Mouse (Mus musculus) kidney, embryonic 14.5 days (tissue): ENCODE measurements around the gene Ptprj. TPM values are rescaled to one million over a fixed set of nuclear protein-coding genes. Genes with fewer than 3 reads are reported as not detected.
"Not testable (repeated sequence)": the region's sequence is repeated elsewhere in the genome, so short reads cannot be mapped to it uniquely, and the experiment has no call there.

Experiments
- ATAC-seq: fragments of 200-750 bp; cut with Nextera tagmentation; 2 replicates; pipeline ENCODE4 v1.8.0; 2017; ENCODE audit warnings: moderate number of reproducible peaks, mild to moderate bottlenecking, moderate TSS enrichment, moderate library complexity; ENCODE audit not compliant: low FRiP score, low TSS enrichment
- H3K27ac ChIP-seq: fragments of 300-500 bp; sonication (generic); 2 replicates; pipeline ENCODE4 v1.5.1; 2014; ENCODE audit warnings: low read depth, mild to moderate bottlenecking, low read length, moderate library complexity, mixed read lengths
- H3K27me3 ChIP-seq: fragments of 300-500 bp; sonication (generic); 2 replicates; pipeline ENCODE4 v1.6.1; 2014; ENCODE audit warnings: mild to moderate bottlenecking, low read length; ENCODE audit not compliant: control insufficient read depth, insufficient read depth
- H3K36me3 ChIP-seq: fragments of 300-500 bp; sonication (generic); 2 replicates; pipeline ENCODE4 v1.6.1; 2014; ENCODE audit warnings: low read length, mixed read lengths; ENCODE audit not compliant: control insufficient read depth, insufficient read depth
- H3K4me1 ChIP-seq: fragments of 300-500 bp; sonication (generic); 2 replicates; pipeline ENCODE4 v1.6.1; 2014; ENCODE audit warnings: low read length, mixed read lengths; ENCODE audit not compliant: control insufficient read depth, insufficient read depth
- H3K4me2 ChIP-seq: fragments of 300-500 bp; sonication (generic); replicated peaks from 2 replicates; pipeline ENCODE4 v1.6.1; 2014; ENCODE audit warnings: low read depth, mild to moderate bottlenecking, low read length
- H3K4me3 ChIP-seq: fragments of 300-500 bp; sonication (generic); 2 replicates; pipeline ENCODE4 v1.5.1; 2014; ENCODE audit warnings: mild to moderate bottlenecking, low read length
- H3K9ac ChIP-seq: fragments of 300-500 bp; sonication (generic); 2 replicates; pipeline ENCODE4 v1.6.1; 2014; ENCODE audit warnings: low read depth, mild to moderate bottlenecking, low read length, moderate library complexity
- H3K9me3 ChIP-seq: fragments of 300-500 bp; sonication (generic); 2 replicates; pipeline ENCODE4 v1.6.1; 2016; ENCODE audit warnings: low read length; ENCODE audit not compliant: control insufficient read depth
- WGBS: fragments of 180-500 bp; shearing (Covaris S2); extraction: QIAGEN DNeasy Blood & Tissue Kit; methylation state at CpG from one replicate; pipeline ENCODE4 v1.1.7; 2014; 5-methylcytosine and 5-hydroxymethylcytosine counted together
- polyA plus RNA-seq: library from polyadenylated mRNA; unstranded; fragments of >200 nt; fragmentation: Nextera tagmentation; extraction: Ambion mirVana; gene quantifications from 2 replicates; pipeline ENCODE4 v1.2.1, GENCODE M21; 2014

The Ptprj gene
- polyA plus RNA-seq, 1 experiment from 2014 or later: 10.8 TPM

GRCm38 (mm10) chr2:90463735-90464134 is 116.7 kb downstream of the Ptprj start:
- H3K4me1 ChIP-seq: no peaks in the 10 kb centered on the region
- no peak overlapping the region for H3K27ac ChIP-seq
- no peak overlapping the region for H3K9ac ChIP-seq
- H3K4me2 ChIP-seq: no peak overlapping the region
- H3K9me3 ChIP-seq: no peaks in the 10 kb centered on the region
- no peaks in the 10 kb centered on the region for H3K27me3 ChIP-seq
- no peak for ATAC-seq
- H3K4me3 ChIP-seq: no peak overlapping the region
- 96% methylated on average over 5 of the region's 5 CpGs for WGBS
- peaks cover 23% of the 10 kb centered on the region; the same call in 1 of the 2 replicates for H3K36me3 ChIP-seq

DNA sequence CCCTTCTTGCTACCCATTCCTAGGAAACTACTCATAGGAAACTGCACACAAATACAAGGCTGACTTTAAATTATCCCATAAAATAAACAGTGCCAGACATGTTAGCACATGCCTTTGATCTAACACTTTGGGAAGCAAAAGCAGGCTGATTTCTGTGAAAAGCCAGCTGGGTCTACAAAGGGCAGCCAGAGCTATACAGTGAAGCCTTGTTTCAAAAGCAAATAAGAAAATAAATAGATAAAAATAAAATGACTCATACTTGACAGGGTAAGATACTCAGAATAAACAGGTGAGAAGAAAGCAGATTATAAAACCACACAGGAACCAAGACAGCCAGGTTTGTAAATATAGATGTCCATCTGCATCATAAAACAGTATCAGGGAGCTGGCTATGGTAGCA is 118.2 kb downstream of the Ptprj start:
- Histone ChIP-seq H3K9ac (no peak overlapping the region), H3K4me2 (no peak overlapping the region), H3K9me3 (no peaks in the 10 kb centered on the region), H3K36me3 (peaks cover 33% of the 10 kb centered on the region; the same call in 1 of the 2 replicates), H3K27ac (no peak overlapping the region), H3K4me3 (no peak overlapping the region), H3K4me1 (no peaks in the 10 kb centered on the region), H3K27me3 (no peaks in the 10 kb centered on the region)
- no peak for ATAC-seq

GRCm38 (mm10) chr2:90457946-90458345 is 122.5 kb downstream of the Ptprj start:
- Histone ChIP-seq H3K4me2 (no peak overlapping the region), H3K36me3 (peaks cover 37% of the 10 kb centered on the region; the same call in 1 of the 2 replicates), H3K9ac (no peak overlapping the region), H3K27ac (no peak overlapping the region), H3K9me3 (no peaks in the 10 kb centered on the region), H3K4me3 (no peak overlapping the region), H3K4me1 (no peaks in the 10 kb centered on the region), H3K27me3 (no peaks in the 10 kb centered on the region)
- ATAC-seq: no peak
- WGBS: 91% methylated on average over 12 of the region's 12 CpGs

GRCm38 (mm10) chr2:90452380-90452779 is 128.1 kb downstream of the Ptprj start:
- no peaks in the 10 kb centered on the region for H3K4me1 ChIP-seq
- H3K27me3 ChIP-seq: no peaks in the 10 kb centered on the region
- ATAC-seq: no peak
- 68% methylated on average over 3 of the region's 3 CpGs for WGBS
- no peak overlapping the region for H3K9ac ChIP-seq
- no peaks in the 10 kb centered on the region for H3K9me3 ChIP-seq
- no peak overlapping the region for H3K4me2 ChIP-seq
- peaks cover 14% of the 10 kb centered on the region; the same call in 1 of the 2 replicates for H3K36me3 ChIP-seq
- H3K27ac ChIP-seq: no peak overlapping the region
- no peak overlapping the region for H3K4me3 ChIP-seq

DNA sequence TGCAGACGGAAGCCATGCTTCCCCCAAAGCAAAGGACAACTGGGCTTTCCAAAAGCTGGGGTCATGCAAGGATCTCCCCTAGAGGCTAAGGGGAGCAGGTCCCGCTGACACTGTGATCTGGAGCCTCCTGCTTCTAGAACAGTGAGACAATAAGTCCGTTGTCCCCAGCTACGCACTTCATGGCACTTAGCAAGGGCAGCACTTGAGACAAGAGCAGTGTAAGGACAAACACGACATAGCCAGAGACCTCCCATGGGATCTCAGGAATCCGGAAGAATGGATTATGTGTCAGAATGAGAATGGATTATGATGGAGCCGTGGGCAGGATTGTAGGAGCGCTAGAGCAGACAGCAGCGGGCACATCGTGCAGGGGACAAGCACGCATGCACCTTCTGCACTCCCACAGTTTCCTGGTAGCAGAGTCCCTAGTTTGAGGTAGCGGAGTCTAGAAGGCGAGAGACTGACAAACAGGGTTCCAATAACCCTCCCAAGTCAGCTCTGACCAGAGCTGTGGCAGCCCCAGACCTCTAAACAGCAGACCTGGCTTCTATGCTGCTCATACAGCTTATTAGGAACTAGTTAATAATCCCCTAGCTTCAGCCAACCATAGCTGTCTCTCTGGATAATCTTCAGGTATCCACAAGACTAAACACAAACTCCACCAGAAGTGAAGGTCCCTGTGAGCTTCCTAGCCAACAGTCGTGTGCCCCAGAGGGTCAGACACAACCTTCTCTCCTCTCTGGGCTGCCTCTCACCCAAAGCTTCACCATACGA is 131.3 kb downstream of the Ptprj start:
- H3K4me2 ChIP-seq: no peak overlapping the region
- H3K9ac ChIP-seq: no peak overlapping the region
- no peak overlapping the region for H3K27ac ChIP-seq
- peak; percentile 68; the same call in 1 of the 2 replicates for ATAC-seq
- H3K4me1 ChIP-seq: no peaks in the 10 kb centered on the region
- WGBS: 83% methylated on average over 15 of the region's 15 CpGs
- no peak overlapping the region for H3K4me3 ChIP-seq
- peaks cover 3% of the 10 kb centered on the region; the same call in 1 of the 2 replicates for H3K36me3 ChIP-seq
- H3K9me3 ChIP-seq: no peaks in the 10 kb centered on the region
- no peaks in the 10 kb centered on the region for H3K27me3 ChIP-seq

DNA sequence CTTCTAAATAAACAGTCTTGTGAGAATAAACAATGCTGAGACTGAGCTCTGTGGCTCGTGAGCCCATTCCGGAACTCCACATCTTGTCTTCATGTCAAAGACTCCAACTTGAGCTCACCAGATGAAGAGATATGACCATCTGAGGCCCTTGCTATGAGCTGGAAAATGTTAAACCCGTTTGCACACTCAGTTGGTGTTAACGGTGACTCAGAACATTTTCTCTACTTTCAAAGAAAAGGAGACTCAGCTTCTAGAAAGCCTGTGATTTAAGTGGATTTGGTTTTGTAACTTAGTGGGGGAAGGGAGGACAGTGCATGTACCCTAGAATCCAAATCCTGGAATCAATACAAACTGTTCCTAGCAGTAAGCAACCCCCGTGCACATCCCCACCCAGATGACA is 136.6 kb downstream of the Ptprj start:
- WGBS: 77% methylated on average over 5 of the region's 5 CpGs
- Histone ChIP-seq H3K9me3 (no peaks in the 10 kb centered on the region), H3K27me3 (no peaks in the 10 kb centered on the region), H3K4me3 (no peak overlapping the region), H3K4me1 (no peaks in the 10 kb centered on the region), H3K4me2 (no peak overlapping the region), H3K9ac (no peak overlapping the region), H3K36me3 (no peaks in the 10 kb centered on the region; the same call in 1 of the 2 replicates), H3K27ac (no peak overlapping the region)
- ATAC-seq: no peak

DNA sequence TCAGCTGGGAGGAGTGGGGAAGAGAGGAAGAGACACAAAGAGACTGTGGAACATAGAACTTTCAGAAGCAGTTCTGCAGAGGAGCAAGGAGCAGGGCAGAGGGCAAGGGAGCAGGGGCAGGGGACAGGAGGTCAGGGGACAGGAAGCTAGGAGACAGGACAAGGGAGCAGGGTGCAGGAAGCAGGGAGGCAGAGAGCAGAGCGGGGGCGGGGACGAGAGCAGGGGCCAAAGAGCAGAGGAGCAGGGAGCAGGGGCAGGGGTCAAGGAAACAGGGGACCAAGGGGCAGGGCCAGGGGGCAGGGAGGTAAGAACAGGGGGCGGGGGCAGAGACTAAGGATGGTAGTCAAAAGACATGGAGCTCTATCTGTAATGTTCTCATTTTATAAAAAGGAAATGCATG is 138.6 kb downstream of the Ptprj start:
- not testable (repeated sequence) for H3K4me1 ChIP-seq, H3K4me2 ChIP-seq, H3K27ac ChIP-seq, H3K36me3 ChIP-seq, ATAC-seq, H3K9ac ChIP-seq, H3K27me3 ChIP-seq, H3K9me3 ChIP-seq, H3K4me3 ChIP-seq
- WGBS: 45% methylated on average over 4 of the region's 4 CpGs

- not testable (repeated sequence) for H3K4me3 ChIP-seq, H3K36me3 ChIP-seq, H3K4me2 ChIP-seq, H3K9ac ChIP-seq, ATAC-seq, H3K27me3 ChIP-seq, H3K27ac ChIP-seq, H3K9me3 ChIP-seq, H3K4me1 ChIP-seq
These were observed 140.3 kb downstream of the Ptprj start for GRCm38 (mm10) chr2:90440169-90440568.

- not testable (repeated sequence) for ATAC-seq
These were observed 143.0 kb downstream of the Ptprj start for GRCm38 (mm10) chr2:90437453-90437852.

More at GRCm38 (mm10) chr2:90437453-90437852, 143.0 kb downstream of the Ptprj start:
- WGBS: 92% methylated on average over 1 of the region's 5 CpGs
- not testable (repeated sequence) for H3K27ac ChIP-seq, H3K36me3 ChIP-seq, H3K27me3 ChIP-seq, H3K9me3 ChIP-seq, H3K4me2 ChIP-seq, H3K9ac ChIP-seq, H3K4me1 ChIP-seq, H3K4me3 ChIP-seq
